23 mouse cellular contexts compared by ENCODE assay signal in genomic region chr5:117969681-117970427, GRCm38 (mm10). TPM values are rescaled to one million over a fixed set of nuclear protein-coding genes. Genes with fewer than 3 reads are reported as not detected.
DNase-seq lines count a peak whose midpoint lies in the region; ATAC-seq and TF ChIP-seq lines count a peak whose summit lies in the region.
"Had no signal": no experiment of that assay in that cellular context is flagged by ENCODE, and none has a peak within 500 bp of the region (broad histone marks: within the 10 kb centered on the region; RNA-seq: fewer than 3 reads in every experiment).

No protein-coding gene starts in this region.

- H3K9ac ChIP-seq in liver, embryonic 16.5 days (ENCODE audit: low read depth, low read length), result no peak overlapping the region
- H3K9ac ChIP-seq in liver, embryonic 11.5 days (ENCODE audit: low read depth, low read length), result no peak overlapping the region
- H3K9ac ChIP-seq in intestine, embryonic 16.5 days (ENCODE audit: low read depth, low read length), result no peak overlapping the region
- H3K9ac ChIP-seq: embryonic facial prominence, embryonic 12.5 days; heart, embryonic 15.5 days; limb, embryonic 13.5 days; liver, embryonic 15.5 days had no signal

- no peak for TF ChIP-seq POLR2A in cerebellum, adult 2 months (IDR thresholded peaks at IDR 0.05; ENCODE audit: borderline replicate concordance, insufficient read depth, low read length)

- no peak overlapping the region for H3K27ac ChIP-seq in liver, embryonic 16.5 days (ENCODE audit: low read length)
- H3K27ac ChIP-seq in liver, embryonic 11.5 days (ENCODE audit: low read depth, low read length), result no peak overlapping the region
- peak overlapping the region; percentile 19; the same call in 1 of the 2 replicates for H3K27ac ChIP-seq in cerebellum, adult 2 months (ENCODE audit: insufficient read depth, low read length)
- H3K27ac ChIP-seq in intestine, embryonic 16.5 days (ENCODE audit: low read length), result no peak overlapping the region
- H3K27ac ChIP-seq: embryonic facial prominence, embryonic 12.5 days; heart, embryonic 15.5 days; layer of hippocampus, adult 2 months; limb, embryonic 13.5 days; liver, embryonic 15.5 days had no signal

- H3K27me3 ChIP-seq in liver, embryonic 16.5 days (ENCODE audit: control insufficient read depth, insufficient read depth, low read depth, low read length), result no peaks in the 10 kb centered on the region
- H3K27me3 ChIP-seq in liver, embryonic 11.5 days (replicated peaks; ENCODE audit: control insufficient read depth, insufficient read depth, low read length), result no peaks in the 10 kb centered on the region
- H3K27me3 ChIP-seq in cerebellum, adult 2 months (ENCODE audit: control insufficient read depth, insufficient read depth, low read length), result no peaks in the 10 kb centered on the region
- H3K27me3 ChIP-seq in intestine, embryonic 16.5 days (replicated peaks; ENCODE audit: control insufficient read depth, insufficient read depth, low read length), result no peaks in the 10 kb centered on the region
- H3K27me3 ChIP-seq: embryonic facial prominence, embryonic 12.5 days; heart, embryonic 15.5 days; limb, embryonic 13.5 days had no signal

- DNase-seq in liver, embryonic 11.5 days (ENCODE audit: low spot score), result no peak
- DNase-seq in brain, adult 2 months (ENCODE audit: low read depth, low spot score), result peak; percentile 84
- peak; percentile 70 to 84 for DNase-seq in cerebellum, adult 2 months
- DNase-seq in cerebellum, postnatal 14 days, result peak; percentile 72 to 79
- no peak for DNase-seq in urinary bladder, postnatal 4 days (ENCODE audit: low spot score in 2 of 2)
- DNase-seq in adrenal gland, adult (ENCODE audit: inconsistent age in 2 of 2, low spot score in 1 of 2), result no peak
- DNase-seq: adrenal gland, postnatal 25 days; gastrocnemius, postnatal 14 days; kidney, postnatal 36 days; lung, postnatal 36 days; midbrain, embryonic 14.5 days; right cerebral cortex, adult 18-20 months; thymus, postnatal 14 days had no signal

- no peak overlapping the region for H3K4me3 ChIP-seq in liver, embryonic 16.5 days (ENCODE audit: low read depth, low read length)
- no peak overlapping the region for H3K4me3 ChIP-seq in liver, embryonic 11.5 days (ENCODE audit: low read depth, low read length)
- H3K4me3 ChIP-seq in cerebellum, adult 2 months (replicated peaks; ENCODE audit: insufficient read depth, low read depth, low read length), result no peak overlapping the region
- H3K4me3 ChIP-seq in intestine, embryonic 16.5 days (ENCODE audit: low read length), result no peak overlapping the region
- H3K4me3 ChIP-seq: embryonic facial prominence, embryonic 12.5 days; heart, embryonic 15.5 days; layer of hippocampus, adult 2 months; limb, embryonic 13.5 days; liver, embryonic 15.5 days had no signal

- no peak overlapping the region for H3K4me2 ChIP-seq in liver, embryonic 16.5 days (ENCODE audit: low read depth, low read length)
- no peak overlapping the region for H3K4me2 ChIP-seq in liver, embryonic 11.5 days
- H3K4me2 ChIP-seq in intestine, embryonic 16.5 days (ENCODE audit: low read depth, low read length), result no peak overlapping the region
- H3K4me2 ChIP-seq: embryonic facial prominence, embryonic 12.5 days; heart, embryonic 15.5 days; limb, embryonic 13.5 days; liver, embryonic 15.5 days had no signal

- H3K9me3 ChIP-seq in liver, embryonic 16.5 days (replicated peaks; ENCODE audit: control insufficient read depth, low read length), result no peaks in the 10 kb centered on the region
- no peaks in the 10 kb centered on the region for H3K9me3 ChIP-seq in liver, embryonic 11.5 days (ENCODE audit: control insufficient read depth, low read length)
- H3K9me3 ChIP-seq in intestine, embryonic 16.5 days (ENCODE audit: control insufficient read depth, low read length), result no peaks in the 10 kb centered on the region
- H3K9me3 ChIP-seq: embryonic facial prominence, embryonic 12.5 days; heart, embryonic 15.5 days; limb, embryonic 13.5 days; liver, embryonic 15.5 days had no signal

- WGBS in liver, embryonic 16.5 days (ENCODE audit: insufficient replicate concordance), result 64% methylated on average over 10 of the region's 10 CpGs
- WGBS in liver, embryonic 11.5 days, result 83% methylated on average over 10 of the region's 10 CpGs
- WGBS in cerebellum, adult 2 months, result 57% methylated on average over 10 of the region's 10 CpGs
- WGBS in intestine, embryonic 16.5 days, result 91% methylated on average over 10 of the region's 10 CpGs

- peak; percentile 53 for ATAC-seq in liver, embryonic 16.5 days (ENCODE audit: low read depth)
- no peak for ATAC-seq in liver, embryonic 11.5 days (replicated peaks; ENCODE audit: low FRiP score)
- no peak for ATAC-seq in intestine, embryonic 16.5 days
- ATAC-seq: forebrain, embryonic 14.5 days; hindbrain, embryonic 16.5 days; Patski had no signal

- no peaks in the 10 kb centered on the region for H3K36me3 ChIP-seq in liver, embryonic 16.5 days (ENCODE audit: control insufficient read depth, insufficient read depth)
- H3K36me3 ChIP-seq in liver, embryonic 11.5 days (ENCODE audit: control insufficient read depth, insufficient read depth, low read length), result no peaks in the 10 kb centered on the region
- H3K36me3 ChIP-seq in intestine, embryonic 16.5 days (ENCODE audit: control insufficient read depth, insufficient read depth, low read length), result no peaks in the 10 kb centered on the region
- H3K36me3 ChIP-seq: embryonic facial prominence, embryonic 12.5 days; heart, embryonic 15.5 days; limb, embryonic 13.5 days; liver, embryonic 15.5 days had no signal

- no peak for TF ChIP-seq CTCF in cerebellum, adult 2 months (IDR thresholded peaks at IDR 0.05; ENCODE audit: borderline replicate concordance, insufficient read depth, low read depth, low read length)

- H3K4me1 ChIP-seq in liver, embryonic 16.5 days (ENCODE audit: control insufficient read depth, low read depth, low read length), result no peaks in the 10 kb centered on the region; the same call in 1 of the 2 replicates
- peaks cover 3% of the 10 kb centered on the region; the same call in 1 of the 2 replicates for H3K4me1 ChIP-seq in liver, embryonic 11.5 days (replicated peaks; ENCODE audit: control insufficient read depth, insufficient read depth, low read length)
- H3K4me1 ChIP-seq in cerebellum, adult 2 months (ENCODE audit: control insufficient read depth, insufficient read depth, low read length), result peaks cover 11% of the 10 kb centered on the region
- peaks cover 2% of the 10 kb centered on the region for H3K4me1 ChIP-seq in intestine, embryonic 16.5 days (ENCODE audit: control insufficient read depth, insufficient read depth, low read length)

RNA-seq across cellular contexts. Expression of gene Fbxo21, which starts 6.7 kb away (rescaled TPM):
- 16.5 and 18.2 TPM in 2 replicates for polyA plus RNA-seq in liver, embryonic 16.5 days (2015; fragmentation: Nextera tagmentation; extraction: Ambion mirVana)
- polyA plus RNA-seq in liver, embryonic 11.5 days (2014; fragmentation: Nextera tagmentation; extraction: Ambion mirVana), result 44.8 and 49.2 TPM in 2 replicates
- 114 and 124 TPM in 2 replicates for polyA plus RNA-seq in cerebellum, adult 2 months (2012; rRNA removed)
- 50.1 and 51.0 TPM in 2 replicates for polyA plus RNA-seq in intestine, embryonic 16.5 days (2015; fragmentation: Nextera tagmentation; extraction: Ambion mirVana)

RNA-seq across cellular contexts. Expression of gene Tesc, which starts 57.7 kb away (rescaled TPM):
- polyA plus RNA-seq in liver, embryonic 16.5 days (2015; fragmentation: Nextera tagmentation; extraction: Ambion mirVana), result 1.3 and 1.9 TPM in 2 replicates
- 1.7 and 2.2 TPM in 2 replicates for polyA plus RNA-seq in liver, embryonic 11.5 days (2014; fragmentation: Nextera tagmentation; extraction: Ambion mirVana)
- 95.4 and 102 TPM in 2 replicates for polyA plus RNA-seq in cerebellum, adult 2 months (2012; rRNA removed)
- polyA plus RNA-seq in intestine, embryonic 16.5 days (2015; fragmentation: Nextera tagmentation; extraction: Ambion mirVana), result 3.6 and 4.0 TPM in 2 replicates

Comparison
In these comparisons a context has a peak if more than half of its experiments do, and no peak if none do; other contexts are left out.
1. DNase-seq: peak in brain, adult 2 months (single experiment), cerebellum, adult 2 months (2 of 2) and cerebellum, postnatal 14 days (2 of 2); none in liver, embryonic 11.5 days (single experiment), urinary bladder, postnatal 4 days (0 of 2) and adrenal gland, adult (0 of 2).
2. RNA of gene Tesc, which starts 57.7 kb away (polyA plus RNA-seq): 95.4 to 102 TPM in cerebellum, adult 2 months; 3.6 to 4.0 TPM in intestine, embryonic 16.5 days, 1.7 to 2.2 TPM in liver, embryonic 11.5 days and 1.3 to 1.9 TPM in liver, embryonic 16.5 days; every median in the first group is over 10 times any median in the second.